Mouse (Mus musculus) midbrain, embryonic 13.5 days (tissue): Measurements from ENCODE around the gene 2900026A02Rik. TPM values are rescaled to one million over a fixed set of nuclear protein-coding genes. Genes with fewer than 3 reads are reported as not detected.

ENCODE experiments used
- ATAC-seq: fragments of 200-750 bp; cut with Nextera tagmentation; 2 replicates; pipeline ENCODE4 v1.8.0; 2017; ENCODE audit warnings: mild to moderate bottlenecking, moderate TSS enrichment, moderate library complexity
- H3K27ac ChIP-seq: fragments of 300-500 bp; sonication (generic); 2 replicates; pipeline ENCODE4 v1.5.1; 2015; ENCODE audit warnings: inconsistent platforms, mild to moderate bottlenecking, moderate library complexity
- H3K27me3 ChIP-seq: fragments of 300-500 bp; sonication (generic); 2 replicates; pipeline ENCODE4 v1.6.1; 2015; ENCODE audit warnings: mild to moderate bottlenecking, inconsistent platforms
- H3K36me3 ChIP-seq: fragments of 300-500 bp; sonication (generic); 2 replicates; pipeline ENCODE4 v1.6.1; 2015; ENCODE audit warnings: mild to moderate bottlenecking, inconsistent platforms
- H3K4me1 ChIP-seq: fragments of 300-500 bp; sonication (generic); replicated peaks from 2 replicates; pipeline ENCODE4 v1.6.1; 2015; ENCODE audit warnings: inconsistent platforms
- H3K4me2 ChIP-seq: fragments of 300-500 bp; sonication (generic); replicated peaks from 2 replicates; pipeline ENCODE4 v1.6.1; 2015; ENCODE audit warnings: moderate library complexity, mild to moderate bottlenecking, inconsistent platforms
- H3K4me3 ChIP-seq: fragments of 300-500 bp; sonication (generic); replicated peaks from 2 replicates; pipeline ENCODE4 v1.5.1; 2015; ENCODE audit warnings: mild to moderate bottlenecking, inconsistent platforms
- H3K9ac ChIP-seq: fragments of 300-500 bp; sonication (generic); replicated peaks from 2 replicates; pipeline ENCODE4 v1.6.1; 2015; ENCODE audit warnings: mild to moderate bottlenecking, inconsistent platforms
- H3K9me3 ChIP-seq: fragments of 300-500 bp; sonication (generic); 2 replicates; pipeline ENCODE4 v1.6.1; 2016; ENCODE audit warnings: mild to moderate bottlenecking, inconsistent platforms
- WGBS: fragments of 180-500 bp; shearing (Covaris S2); methylation state at CpG from one replicate; pipeline ENCODE4 v1.1.7; 2015; 5-methylcytosine and 5-hydroxymethylcytosine counted together
- polyA plus RNA-seq: library from polyadenylated mRNA; unstranded; fragments of >200 nt; fragmentation: Nextera tagmentation; extraction: Ambion mirVana; gene quantifications from 2 replicates; pipeline ENCODE4 v1.2.1, GENCODE M21; 2015

2900026A02Rik gene
- polyA plus RNA-seq, 1 experiment from 2014 or later: 2.7 TPM

- Histone ChIP-seq H3K4me3 (peak overlapping the region; percentile 54), H3K4me1 (peaks cover 10% of the 10 kb centered on the region), H3K9me3 (0 out of 2 replicates have a peak, but pooled peaks cover 3% of the 10 kb centered on the region), H3K36me3 (no peaks in the 10 kb centered on the region), H3K27me3 (peaks cover 9% of the 10 kb centered on the region; the same call in 1 of the 2 replicates), H3K9ac (peak overlapping the region; percentile 69), H3K4me2 (peak overlapping the region; percentile 89), H3K27ac (no peak overlapping the region)
- peak; percentile 62 for ATAC-seq
- 1% methylated on average over 64 of the region's 64 CpGs for WGBS
Observed at GRCm38 (mm10) chr5:113220383-113221146, 471 bp downstream of the 2900026A02Rik start.

GRCm38 (mm10) chr5:113219876-113220275 is 1.2 kb downstream of the 2900026A02Rik start:
- Histone ChIP-seq H3K9me3 (0 out of 2 replicates have a peak, but pooled peaks cover 3% of the 10 kb centered on the region), H3K36me3 (no peaks in the 10 kb centered on the region), H3K4me1 (peaks cover 7% of the 10 kb centered on the region), H3K4me3 (no peak overlapping the region), H3K27me3 (peaks cover 9% of the 10 kb centered on the region; the same call in 1 of the 2 replicates), H3K4me2 (peak overlapping the region; percentile 89; the same call in 1 of the 2 replicates), H3K27ac (no peak overlapping the region), H3K9ac (no peak overlapping the region)
- 78% methylated on average over 7 of the region's 7 CpGs for WGBS
- no peak for ATAC-seq

- no peaks in the 10 kb centered on the region for H3K36me3 ChIP-seq
- 85% methylated on average over 6 of the region's 6 CpGs for WGBS
- no peak for ATAC-seq
- H3K9ac ChIP-seq: no peak overlapping the region
- H3K9me3 ChIP-seq: 0 out of 2 replicates have a peak, but pooled peaks cover 3% of the 10 kb centered on the region
- H3K4me2 ChIP-seq: no peak overlapping the region
- H3K27me3 ChIP-seq: peaks cover 9% of the 10 kb centered on the region; the same call in 1 of the 2 replicates
- H3K4me3 ChIP-seq: no peak overlapping the region
- H3K4me1 ChIP-seq: peaks cover 7% of the 10 kb centered on the region
- no peak overlapping the region for H3K27ac ChIP-seq
Observed at GRCm38 (mm10) chr5:113219450-113219849, 1.6 kb downstream of the 2900026A02Rik start.

- no peak overlapping the region for H3K4me2 ChIP-seq
- WGBS: 82% methylated on average over 17 of the region's 17 CpGs
- no peak overlapping the region for H3K27ac ChIP-seq
- H3K4me1 ChIP-seq: peaks cover 7% of the 10 kb centered on the region
- no peak for ATAC-seq
- 0 out of 2 replicates have a peak, but pooled peaks cover 3% of the 10 kb centered on the region for H3K9me3 ChIP-seq
- no peaks in the 10 kb centered on the region for H3K36me3 ChIP-seq
- H3K9ac ChIP-seq: no peak overlapping the region
- peaks cover 9% of the 10 kb centered on the region; the same call in 1 of the 2 replicates for H3K27me3 ChIP-seq
- no peak overlapping the region for H3K4me3 ChIP-seq
Observed at GRCm38 (mm10) chr5:113218617-113219235, 2.3 kb downstream of the 2900026A02Rik start.

- Histone ChIP-seq H3K4me2 (no peak overlapping the region), H3K27ac (no peak overlapping the region), H3K9ac (no peak overlapping the region), H3K9me3 (0 out of 2 replicates have a peak, but pooled peaks cover 3% of the 10 kb centered on the region), H3K36me3 (no peaks in the 10 kb centered on the region), H3K4me1 (peaks cover 7% of the 10 kb centered on the region), H3K4me3 (no peak overlapping the region), H3K27me3 (peaks cover 9% of the 10 kb centered on the region; the same call in 1 of the 2 replicates)
- WGBS: 88% methylated on average over 12 of the region's 12 CpGs
- ATAC-seq: no peak
Observed at GRCm38 (mm10) chr5:113217076-113217475, 4.0 kb downstream of the 2900026A02Rik start.

- Histone ChIP-seq H3K27me3 (peaks cover 9% of the 10 kb centered on the region; the same call in 1 of the 2 replicates), H3K4me3 (no peak overlapping the region), H3K27ac (no peak overlapping the region), H3K4me1 (peaks cover 7% of the 10 kb centered on the region), H3K36me3 (no peaks in the 10 kb centered on the region), H3K9ac (no peak overlapping the region), H3K4me2 (no peak overlapping the region), H3K9me3 (no peaks in the 10 kb centered on the region)
- ATAC-seq: no peak
- 79% methylated on average over 14 of the region's 14 CpGs for WGBS
Observed at GRCm38 (mm10) chr5:113216328-113216960, 4.6 kb downstream of the 2900026A02Rik start.

- WGBS: 87% methylated on average over 9 of the region's 9 CpGs
- Histone ChIP-seq H3K36me3 (no peaks in the 10 kb centered on the region), H3K27ac (no peak overlapping the region), H3K27me3 (peaks cover 7% of the 10 kb centered on the region; the same call in 1 of the 2 replicates), H3K9me3 (no peaks in the 10 kb centered on the region), H3K4me1 (peaks cover 4% of the 10 kb centered on the region), H3K9ac (no peak overlapping the region), H3K4me3 (no peak overlapping the region), H3K4me2 (no peak overlapping the region)
- ATAC-seq: no peak
Observed at GRCm38 (mm10) chr5:113215610-113216011, 5.4 kb downstream of the 2900026A02Rik start.

GRCm38 (mm10) chr5:113214455-113214854 is 6.6 kb downstream of the 2900026A02Rik start:
- Histone ChIP-seq H3K4me2 (no peak overlapping the region), H3K4me3 (no peak overlapping the region), H3K27ac (no peak overlapping the region), H3K4me1 (peaks cover 6% of the 10 kb centered on the region), H3K9me3 (no peaks in the 10 kb centered on the region), H3K36me3 (no peaks in the 10 kb centered on the region), H3K27me3 (0 out of 2 replicates have a peak, but pooled peaks cover 3% of the 10 kb centered on the region), H3K9ac (no peak overlapping the region)
- WGBS: 83% methylated on average over 11 of the region's 11 CpGs
- no peak for ATAC-seq

- no peak for ATAC-seq
- Histone ChIP-seq H3K4me3 (no peak overlapping the region), H3K9ac (no peak overlapping the region), H3K27ac (no peak overlapping the region), H3K4me1 (peaks cover 10% of the 10 kb centered on the region), H3K36me3 (no peaks in the 10 kb centered on the region), H3K27me3 (0 out of 2 replicates have a peak, but pooled peaks cover 2% of the 10 kb centered on the region), H3K9me3 (no peaks in the 10 kb centered on the region), H3K4me2 (no peak overlapping the region)
- 88% methylated on average over 8 of the region's 8 CpGs for WGBS
Observed at GRCm38 (mm10) chr5:113214041-113214440, 7.0 kb downstream of the 2900026A02Rik start.

- H3K36me3 ChIP-seq: no peaks in the 10 kb centered on the region
- H3K4me2 ChIP-seq: no peak overlapping the region
- no peak overlapping the region for H3K9ac ChIP-seq
- peaks cover 17% of the 10 kb centered on the region for H3K4me1 ChIP-seq
- 87% methylated on average over 10 of the region's 10 CpGs for WGBS
- H3K27ac ChIP-seq: no peak overlapping the region
- no peak for ATAC-seq
- H3K27me3 ChIP-seq: no peaks in the 10 kb centered on the region
- no peak overlapping the region for H3K4me3 ChIP-seq
- H3K9me3 ChIP-seq: no peaks in the 10 kb centered on the region
Observed at GRCm38 (mm10) chr5:113212156-113212835, 8.7 kb downstream of the 2900026A02Rik start.

GRCm38 (mm10) chr5:113210314-113210713 is 10.7 kb downstream of the 2900026A02Rik start:
- Histone ChIP-seq H3K27me3 (no peaks in the 10 kb centered on the region), H3K9ac (no peak overlapping the region), H3K4me1 (peaks cover 20% of the 10 kb centered on the region), H3K9me3 (no peaks in the 10 kb centered on the region), H3K4me2 (no peak overlapping the region), H3K36me3 (no peaks in the 10 kb centered on the region), H3K27ac (peak overlapping the region; percentile 74; the same call in 1 of the 2 replicates), H3K4me3 (no peak overlapping the region)
- ATAC-seq: no peak
- 83% methylated on average over 6 of the region's 6 CpGs for WGBS
